Mouse (Mus musculus) forebrain, embryonic 16.5 days (tissue): ENCODE measurements around the gene Ttpal. TPM values are rescaled to one million over a fixed set of nuclear protein-coding genes. Genes with fewer than 3 reads are reported as not detected.

Experiments
- ATAC-seq: fragments of 200-750 bp; cut with Nextera tagmentation; 2 replicates; pipeline ENCODE4 v1.8.0; 2017; ENCODE audit warnings: mild to moderate bottlenecking, moderate library complexity
- H3K27ac ChIP-seq: fragments of 300-500 bp; sonication (generic); 2 replicates; pipeline ENCODE4 v1.5.1; 2014; ENCODE audit warnings: low read length, control low read depth
- H3K27me3 ChIP-seq: fragments of 300-500 bp; sonication (generic); replicated peaks from 2 replicates; pipeline ENCODE4 v1.6.1; 2014; ENCODE audit warnings: low read length; ENCODE audit not compliant: control insufficient read depth, insufficient read depth
- H3K36me3 ChIP-seq: fragments of 300-500 bp; sonication (generic); 2 replicates; pipeline ENCODE4 v1.6.1; 2014; ENCODE audit not compliant: control insufficient read depth, insufficient read depth
- H3K4me1 ChIP-seq: fragments of 300-500 bp; sonication (generic); replicated peaks from 2 replicates; pipeline ENCODE4 v1.6.1; 2014; ENCODE audit warnings: low read length; ENCODE audit not compliant: control insufficient read depth, insufficient read depth
- H3K4me2 ChIP-seq: fragments of 300-500 bp; sonication (generic); 2 replicates; pipeline ENCODE4 v1.6.1; 2014; ENCODE audit warnings: mild to moderate bottlenecking, low read length, control low read depth
- H3K4me3 ChIP-seq: fragments of 300-500 bp; sonication (generic); replicated peaks from 2 replicates; pipeline ENCODE4 v1.5.1; 2014; ENCODE audit warnings: mild to moderate bottlenecking, low read length, control low read depth
- H3K9ac ChIP-seq: fragments of 300-500 bp; sonication (generic); replicated peaks from 2 replicates; pipeline ENCODE4 v1.6.1; 2014; ENCODE audit warnings: low read depth, low read length, control low read depth
- H3K9me3 ChIP-seq: fragments of 300-500 bp; sonication (generic); 2 replicates; pipeline ENCODE4 v1.6.1; 2016; ENCODE audit warnings: low read length; ENCODE audit not compliant: control insufficient read depth
- WGBS: fragments of 180-500 bp; shearing (Covaris S2); extraction: QIAGEN DNeasy Blood & Tissue Kit; methylation state at CpG from one replicate; pipeline ENCODE4 v1.1.7; 2014; 5-methylcytosine and 5-hydroxymethylcytosine counted together
- polyA plus RNA-seq: library from polyadenylated mRNA; unstranded; fragments of >200 nt; fragmentation: Nextera tagmentation; extraction: Ambion mirVana; gene quantifications from 2 replicates; pipeline ENCODE4 v1.2.1, GENCODE M21; 2015

The Ttpal gene
- 44.1 and 46.4 TPM in 2 replicates for polyA plus RNA-seq

DNA sequence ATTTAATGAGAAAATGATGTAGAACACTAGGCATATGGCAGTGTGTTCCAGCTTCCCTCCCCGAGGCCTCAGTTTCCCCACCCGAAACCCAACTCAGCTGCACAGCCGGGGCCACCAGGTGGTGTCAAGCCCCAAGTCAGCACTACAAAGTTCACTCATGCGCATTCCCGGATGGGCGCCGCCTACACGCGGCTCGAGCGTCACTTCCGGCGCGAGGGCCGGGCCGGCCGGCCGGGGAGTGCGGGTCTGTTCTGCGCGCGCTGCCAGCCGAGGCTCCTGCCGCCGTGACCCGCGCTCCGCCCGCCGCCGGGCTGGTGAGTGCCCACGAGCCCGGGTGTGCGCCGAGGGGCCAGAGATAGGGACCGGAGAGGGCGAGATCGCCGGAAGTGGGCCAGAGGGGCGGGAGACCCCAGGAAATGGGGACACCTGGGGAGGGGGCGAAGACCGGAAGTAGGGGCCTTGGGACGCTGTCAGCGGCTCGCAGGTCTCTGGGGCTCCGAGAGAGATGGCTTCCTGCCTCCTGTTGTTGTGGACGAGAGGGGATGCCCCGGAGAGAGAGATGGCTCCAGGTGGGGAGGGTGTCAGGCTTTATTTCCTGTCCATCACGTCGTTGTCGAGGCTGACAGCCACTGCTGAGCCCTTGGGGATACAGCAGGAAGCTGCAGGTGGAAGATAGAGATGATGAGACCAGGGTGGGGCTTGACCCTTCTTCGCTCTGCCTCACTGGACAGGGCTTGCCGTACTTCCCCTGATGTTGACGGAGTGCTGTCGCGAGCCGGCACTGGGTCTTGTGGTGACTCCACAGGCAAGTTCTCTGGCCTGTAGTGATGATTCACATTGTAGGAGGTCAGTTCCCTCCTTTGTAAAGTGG is at the start of gene Ttpal:
Ttpal (plus strand) TSS at position 214 of the 871 bp plus-strand sequence.
- H3K36me3 ChIP-seq = no peaks in the 10 kb centered on the region
- under 1% methylated on average over 57 of the region's 57 CpGs for WGBS
- peak within 1 kb of the TSS; percentile 86 for H3K27ac ChIP-seq
- H3K4me1 ChIP-seq = peaks cover 13% of the 10 kb centered on the region
- peak within 1 kb of the TSS; percentile 95 for H3K4me3 ChIP-seq
- H3K4me2 ChIP-seq = peak within 1 kb of the TSS; percentile 80
- peak within 1 kb of the TSS; percentile 97 for H3K9ac ChIP-seq
- 0 out of 2 replicates have a peak, but pooled peaks cover 2% of the 10 kb centered on the region for H3K27me3 ChIP-seq
- no peaks in the 10 kb centered on the region for H3K9me3 ChIP-seq
- peak; percentile 98 for ATAC-seq

DNA sequence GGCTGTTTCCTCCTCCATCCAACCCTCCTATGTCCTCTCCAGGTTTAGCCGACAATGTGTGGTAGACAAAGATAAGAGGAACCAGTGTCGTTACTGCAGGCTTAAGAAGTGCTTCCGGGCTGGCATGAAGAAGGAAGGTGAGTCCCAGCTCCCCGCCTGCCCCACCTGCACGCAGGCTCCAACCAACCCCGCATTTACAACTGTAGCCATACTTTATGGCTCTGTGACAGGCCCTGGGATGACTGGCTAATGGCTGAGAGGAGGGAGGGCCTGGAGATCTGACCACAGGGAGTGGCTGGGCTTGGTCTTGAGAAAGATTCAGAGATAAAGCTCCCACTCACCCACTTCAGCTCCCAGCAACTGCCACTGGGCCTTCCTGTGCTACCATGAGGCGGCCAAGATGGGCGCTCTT is 49.6 kb upstream of the Ttpal start:
- Histone ChIP-seq H3K9me3 (no peaks in the 10 kb centered on the region), H3K4me2 (no peak overlapping the region), H3K9ac (no peak overlapping the region), H3K27me3 (no peaks in the 10 kb centered on the region), H3K36me3 (no peaks in the 10 kb centered on the region), H3K4me3 (no peak overlapping the region), H3K27ac (no peak overlapping the region), H3K4me1 (no peaks in the 10 kb centered on the region)
- WGBS = 84% methylated on average over 8 of the region's 8 CpGs
- ATAC-seq = no peak

DNA sequence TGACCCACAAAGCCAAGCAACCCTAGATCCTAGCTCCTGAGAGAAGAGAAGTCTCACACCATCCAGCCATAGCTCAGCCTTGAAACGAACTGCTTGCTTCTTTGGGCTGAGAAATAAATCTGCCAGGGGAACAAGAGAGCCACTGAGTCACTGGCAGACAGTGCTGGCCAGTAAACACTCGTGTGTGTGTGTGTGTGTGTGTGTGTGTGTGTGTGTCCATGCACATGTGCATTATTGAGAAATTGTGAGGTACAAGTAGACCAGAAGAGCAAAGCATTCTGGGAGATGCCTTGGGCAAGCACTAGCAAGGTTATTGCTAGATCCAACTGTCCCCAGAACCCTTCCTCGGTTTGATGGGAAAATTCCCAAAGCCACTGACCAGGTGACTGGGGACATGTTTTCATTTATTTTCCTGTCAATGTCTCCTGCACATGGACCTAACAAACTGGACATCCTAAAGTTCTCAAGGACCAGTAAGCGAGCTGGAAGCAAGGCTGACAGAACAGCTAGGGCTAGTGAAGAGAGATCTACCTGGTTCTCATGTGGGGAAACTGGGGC is 47.6 kb upstream of the Ttpal start:
- no peak overlapping the region for H3K27ac ChIP-seq
- H3K4me3 ChIP-seq = no peak overlapping the region
- H3K27me3 ChIP-seq = no peaks in the 10 kb centered on the region
- WGBS = 79% methylated on average over 4 of the region's 4 CpGs
- H3K9me3 ChIP-seq = no peaks in the 10 kb centered on the region
- no peaks in the 10 kb centered on the region for H3K4me1 ChIP-seq
- H3K36me3 ChIP-seq = no peaks in the 10 kb centered on the region
- no peak overlapping the region for H3K4me2 ChIP-seq
- H3K9ac ChIP-seq = no peak overlapping the region
- ATAC-seq = no peak

DNA sequence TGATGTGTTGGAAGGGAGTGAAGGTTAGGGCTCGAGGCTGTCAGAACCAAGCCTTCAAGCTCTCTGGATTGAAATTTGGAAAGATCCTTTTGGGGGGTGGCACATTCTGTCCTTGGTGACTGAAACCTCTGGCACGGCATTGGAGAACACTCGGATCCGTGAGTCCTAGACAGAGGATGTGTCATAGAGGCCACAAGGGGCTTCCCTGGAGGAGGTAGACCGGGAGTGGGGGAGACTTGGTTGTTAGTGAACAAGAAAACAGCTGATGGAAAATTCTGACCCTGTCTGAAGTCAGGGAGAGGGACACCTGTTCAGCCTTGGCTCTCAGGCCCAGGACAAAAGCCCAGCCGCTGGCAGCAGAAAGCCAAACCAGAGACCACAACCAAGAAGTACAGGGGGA is 47.1 kb upstream of the Ttpal start:
- H3K36me3 ChIP-seq = no peaks in the 10 kb centered on the region
- no peaks in the 10 kb centered on the region for H3K9me3 ChIP-seq
- H3K4me3 ChIP-seq = no peak overlapping the region
- H3K9ac ChIP-seq = no peak overlapping the region
- no peaks in the 10 kb centered on the region for H3K27me3 ChIP-seq
- ATAC-seq = no peak
- no peaks in the 10 kb centered on the region for H3K4me1 ChIP-seq
- no peak overlapping the region for H3K27ac ChIP-seq
- H3K4me2 ChIP-seq = no peak overlapping the region
- 76% methylated on average over 6 of the region's 6 CpGs for WGBS

DNA sequence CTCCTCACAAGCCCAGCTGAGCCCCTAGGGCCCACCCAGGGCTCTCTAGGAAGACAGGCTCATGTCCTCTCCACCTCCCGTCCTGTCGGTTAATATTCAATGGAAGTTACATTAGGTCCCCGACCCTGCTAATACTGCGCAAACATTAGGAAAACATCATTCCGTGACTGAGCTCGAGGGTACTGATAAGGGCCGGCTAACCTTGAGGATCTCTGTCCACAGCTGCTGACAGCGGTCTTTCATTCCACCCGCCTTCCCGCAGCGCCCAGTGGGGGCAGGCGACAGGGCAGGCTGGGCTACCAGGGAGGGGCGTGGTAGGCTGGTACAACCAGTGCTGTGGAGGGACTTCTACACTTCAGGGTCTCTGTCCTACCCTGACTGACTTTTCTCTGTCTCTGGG is 46.7 kb upstream of the Ttpal start:
- H3K27ac ChIP-seq = no peak overlapping the region
- no peaks in the 10 kb centered on the region for H3K27me3 ChIP-seq
- H3K36me3 ChIP-seq = no peaks in the 10 kb centered on the region
- WGBS = 81% methylated on average over 13 of the region's 13 CpGs
- no peak overlapping the region for H3K9ac ChIP-seq
- H3K4me3 ChIP-seq = no peak overlapping the region
- no peaks in the 10 kb centered on the region for H3K4me1 ChIP-seq
- no peaks in the 10 kb centered on the region for H3K9me3 ChIP-seq
- no peak overlapping the region for H3K4me2 ChIP-seq
- no peak for ATAC-seq

DNA sequence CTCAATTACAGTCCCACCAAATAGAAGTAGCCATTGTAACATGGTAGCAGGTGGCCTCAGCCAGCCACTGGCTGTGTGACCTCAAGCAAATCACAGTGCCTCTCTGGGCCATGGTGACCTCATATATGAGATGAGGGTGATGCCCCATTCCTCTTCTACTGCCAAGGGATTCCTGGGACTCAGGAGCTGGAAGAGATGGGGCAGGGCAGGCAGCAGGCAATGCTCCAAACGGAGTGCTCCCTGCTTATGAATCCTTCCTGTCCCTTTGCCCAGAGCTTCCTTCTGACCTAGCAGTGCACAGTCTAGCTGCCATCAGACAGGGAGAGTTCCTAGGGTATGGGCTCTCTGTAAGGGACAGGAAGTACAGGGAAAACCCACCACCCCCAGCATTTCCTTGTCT is 43.6 kb upstream of the Ttpal start:
- no peak for ATAC-seq
- no peaks in the 10 kb centered on the region for H3K27me3 ChIP-seq
- H3K4me3 ChIP-seq = no peak overlapping the region
- H3K27ac ChIP-seq = no peak overlapping the region
- H3K9ac ChIP-seq = no peak overlapping the region
- no peaks in the 10 kb centered on the region for H3K36me3 ChIP-seq
- H3K9me3 ChIP-seq = no peaks in the 10 kb centered on the region
- 77% methylated on average over 1 of the region's 1 CpGs for WGBS
- no peak overlapping the region for H3K4me2 ChIP-seq
- no peaks in the 10 kb centered on the region for H3K4me1 ChIP-seq

DNA sequence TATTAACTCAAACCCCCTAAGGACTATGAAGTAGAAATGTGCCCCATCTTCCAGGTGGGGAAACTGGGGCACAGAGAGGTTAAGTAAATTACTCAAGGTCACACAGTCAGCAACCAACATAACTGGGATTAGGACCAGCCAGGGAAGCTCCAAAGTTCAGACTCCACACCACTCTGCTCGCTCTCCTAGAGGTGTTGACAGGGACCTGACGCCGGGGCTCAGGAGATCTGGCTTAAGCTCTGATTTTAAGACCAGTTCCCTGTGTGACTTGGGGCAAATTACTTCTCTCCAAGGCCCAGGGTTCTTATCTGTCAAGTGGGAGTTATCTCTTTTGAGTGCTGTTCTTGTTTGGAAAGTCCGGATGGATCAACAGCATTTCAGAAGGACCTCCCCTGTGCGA is 42.9 kb upstream of the Ttpal start:
- no peak for ATAC-seq
- H3K9ac ChIP-seq = no peak overlapping the region
- 87% methylated on average over 5 of the region's 5 CpGs for WGBS
- no peaks in the 10 kb centered on the region for H3K4me1 ChIP-seq
- H3K4me3 ChIP-seq = no peak overlapping the region
- H3K27me3 ChIP-seq = no peaks in the 10 kb centered on the region
- no peaks in the 10 kb centered on the region for H3K9me3 ChIP-seq
- no peak overlapping the region for H3K4me2 ChIP-seq
- no peak overlapping the region for H3K27ac ChIP-seq
- H3K36me3 ChIP-seq = no peaks in the 10 kb centered on the region

DNA sequence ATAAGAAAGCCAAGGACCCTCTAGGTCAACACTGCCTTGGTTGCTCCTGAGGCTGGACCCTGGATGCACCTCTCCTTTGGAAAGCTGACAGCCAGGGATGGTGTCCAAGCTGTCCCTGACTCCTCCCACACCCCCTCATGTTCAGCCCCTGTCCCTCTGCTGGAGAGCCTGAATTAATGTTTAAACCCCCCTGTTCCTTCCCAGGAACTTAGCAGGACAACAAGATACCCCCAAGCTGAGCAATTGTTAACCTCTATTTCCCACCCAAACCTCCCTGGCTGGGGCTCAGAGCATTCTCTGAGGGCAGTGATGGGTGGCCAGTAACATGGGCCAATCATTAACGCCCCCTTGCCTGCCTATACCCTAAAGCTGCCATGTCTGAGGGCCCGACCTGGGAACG is 41.9 kb upstream of the Ttpal start:
- ATAC-seq = no peak
- 83% methylated on average over 3 of the region's 3 CpGs for WGBS

DNA sequence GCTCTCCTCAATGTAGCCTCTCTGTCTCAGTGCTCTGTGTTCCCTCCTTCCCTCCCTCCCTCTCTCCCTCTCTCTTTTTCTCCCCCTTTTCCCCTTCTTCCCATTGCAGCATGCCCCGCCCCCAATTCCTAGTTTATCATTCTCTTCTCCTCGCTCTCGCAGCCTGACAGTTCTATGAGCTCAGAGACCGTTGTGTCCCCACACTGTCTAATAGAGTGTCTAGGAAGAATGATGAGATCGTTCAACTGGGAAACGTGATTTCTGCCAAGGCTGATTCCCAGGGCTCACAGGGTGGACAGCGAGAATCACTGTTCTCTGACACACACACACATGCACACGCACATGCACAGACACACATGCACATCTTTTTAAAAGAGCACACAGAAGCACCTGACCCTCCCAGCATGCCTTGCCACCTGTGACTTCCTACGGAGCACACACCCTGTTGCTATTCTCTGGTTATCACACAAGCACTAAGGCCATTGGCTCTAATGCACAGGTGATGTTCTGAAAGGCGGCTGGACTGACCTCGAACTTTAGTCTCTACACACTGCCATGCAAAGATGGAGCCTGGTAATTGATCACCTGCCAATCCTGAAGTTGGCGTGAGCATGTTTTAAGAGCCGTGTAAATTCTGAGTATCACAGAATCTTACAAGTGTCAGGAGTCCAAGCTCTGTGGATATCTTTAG is 40.7 kb upstream of the Ttpal start:
- Histone ChIP-seq H3K9ac (no peak overlapping the region), H3K4me3 (no peak overlapping the region), H3K27ac (no peak overlapping the region), H3K9me3 (no peaks in the 10 kb centered on the region), H3K27me3 (no peaks in the 10 kb centered on the region), H3K4me2 (no peak overlapping the region), H3K36me3 (no peaks in the 10 kb centered on the region), H3K4me1 (no peaks in the 10 kb centered on the region)
- no peak for ATAC-seq
- 73% methylated on average over 13 of the region's 13 CpGs for WGBS

More for the DNA sequence above, 41.9 kb upstream of the Ttpal start:
- Histone ChIP-seq H3K4me3 (no peak overlapping the region), H3K27me3 (no peaks in the 10 kb centered on the region), H3K9ac (no peak overlapping the region), H3K4me1 (no peaks in the 10 kb centered on the region), H3K36me3 (no peaks in the 10 kb centered on the region), H3K4me2 (no peak overlapping the region), H3K9me3 (no peaks in the 10 kb centered on the region), H3K27ac (no peak overlapping the region)
